Mouse (Mus musculus): Measurements from ENCODE around the gene 1700023F06Rik.

DNA sequence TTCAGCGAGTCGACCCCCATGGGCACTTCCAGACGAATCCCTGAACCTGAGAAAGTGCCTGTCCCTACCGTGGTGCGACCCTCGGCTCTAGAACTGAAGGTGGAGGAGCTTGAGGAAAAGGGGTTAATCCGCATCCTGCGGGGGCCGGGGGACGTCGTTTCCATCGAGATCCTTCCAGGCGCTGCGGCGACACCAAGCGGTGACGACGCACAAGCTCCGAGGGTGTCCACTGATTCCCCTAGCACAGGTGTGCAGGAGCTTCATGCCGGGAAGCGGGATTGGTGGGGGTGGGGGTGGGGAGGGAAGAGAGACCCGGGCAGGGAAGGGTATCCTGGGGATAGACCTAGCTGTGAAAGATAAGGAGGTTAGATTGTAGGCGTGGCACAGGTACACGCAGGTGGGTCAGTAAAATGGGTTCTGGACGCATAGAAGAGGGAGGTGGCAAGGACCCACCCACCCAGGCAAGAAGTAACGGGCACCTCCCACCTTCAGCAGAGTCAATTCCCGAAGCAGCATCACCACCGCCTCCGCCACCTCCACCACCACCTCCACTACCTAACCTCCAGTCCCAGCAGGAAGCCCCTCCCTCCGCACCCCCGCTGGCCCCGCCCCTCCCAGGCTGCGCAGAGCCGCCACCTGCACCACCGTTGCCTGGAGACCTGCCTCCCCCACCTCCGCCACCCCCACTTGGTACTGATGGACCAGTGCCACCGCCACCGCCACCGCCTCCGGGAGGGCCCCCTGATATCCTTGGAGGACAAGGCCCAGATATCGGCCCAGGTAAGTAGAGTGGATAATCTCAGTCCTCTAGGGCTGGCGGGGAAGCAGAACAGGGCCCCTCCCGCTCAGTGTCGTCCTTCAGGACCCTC, 15.2 kb downstream of the 1700023F06Rik start:
- peak; percentile 59 for TF ChIP-seq CTCF (IDR thresholded peaks at IDR 0.05)
- no peak for TF ChIP-seq EP300 (IDR thresholded peaks at IDR 0.05)

Measured in lung, postnatal 0 days (tissue).